Mouse (Mus musculus): ENCODE measurements around the gene Igbp1b. TPM values are rescaled to one million over a fixed set of nuclear protein-coding genes. Genes with fewer than 3 reads are reported as not detected.

Gene Igbp1b
- not detected for polyA plus RNA-seq (2012; fragmentation: generic; extraction: Trizol)

GRCm38 (mm10) chr6:138658516-138658915 lies at the start of gene Igbp1b:
Igbp1b (minus strand) TSS chr6:138658544.
- no peaks in the 10 kb centered on the region for H3K36me3 ChIP-seq (ENCODE audit: control insufficient read depth, insufficient read depth)
- no peak within 1 kb of the TSS for H3ac ChIP-seq (ENCODE audit: control insufficient read depth, insufficient read length)
- no peaks in the 10 kb centered on the region for H3K79me2 ChIP-seq (ENCODE audit: control insufficient read depth, insufficient read depth)
- no peaks in the 10 kb centered on the region for H3K27me3 ChIP-seq (ENCODE audit: control insufficient read depth, insufficient read depth, insufficient read length)
- TF ChIP-seq SRF (IDR thresholded peaks at IDR 0.05; ENCODE audit: control insufficient read depth, insufficient read length, low read depth), result no peak
- H3K4me3 ChIP-seq, result no peak within 1 kb of the TSS
- H3K4me2 ChIP-seq (ENCODE audit: low read depth), result no peak within 1 kb of the TSS

- H3K36me3 ChIP-seq (ENCODE audit: control insufficient read depth, insufficient read depth), result no peaks in the 10 kb centered on the region
- H3K4me2 ChIP-seq (ENCODE audit: low read depth), result no peak overlapping the region
- no peaks in the 10 kb centered on the region for H3K27me3 ChIP-seq (ENCODE audit: control insufficient read depth, insufficient read depth, insufficient read length)
- H3ac ChIP-seq (ENCODE audit: control insufficient read depth, insufficient read length), result no peak overlapping the region
- no peaks in the 10 kb centered on the region for H3K79me2 ChIP-seq (ENCODE audit: control insufficient read depth, insufficient read depth)
- no peak overlapping the region for H3K4me3 ChIP-seq
- TF ChIP-seq E2F4 (IDR thresholded peaks at IDR 0.05; ENCODE audit: insufficient read depth) (no peak), POLR2AphosphoS2 (IDR thresholded peaks at IDR 0.05; ENCODE audit: insufficient read length, low read depth) (no peak), CEBPB (IDR thresholded peaks at IDR 0.05; ENCODE audit: insufficient read depth, poor library complexity, severe bottlenecking) (no peak), REST (IDR thresholded peaks at IDR 0.05; ENCODE audit: insufficient read depth, insufficient read length) (no peak), TCF3 (IDR thresholded peaks at IDR 0.05; ENCODE audit: insufficient read length, low read depth) (no peak), TCF12 (IDR thresholded peaks at IDR 0.05; ENCODE audit: insufficient read depth, poor library complexity, severe bottlenecking) (no peak), SRF (IDR thresholded peaks at IDR 0.05; ENCODE audit: control insufficient read depth, insufficient read length, low read depth) (no peak), MYOG (IDR thresholded peaks at IDR 0.05; ENCODE audit: control insufficient read depth in 1 of 3, insufficient read depth in 1 of 3, insufficient read length in 2 of 3, low read depth in 2 of 3) (no peak), MYOD1 (IDR thresholded peaks at IDR 0.05; ENCODE audit: control insufficient read depth in 1 of 3, insufficient read length in 2 of 3, low read depth in 2 of 3) (no peak), POLR2A (IDR thresholded peaks at IDR 0.05; ENCODE audit: insufficient read length, low read depth) (no peak), MAX (IDR thresholded peaks at IDR 0.05; ENCODE audit: low read depth) (no peak), USF1 (IDR thresholded peaks at IDR 0.05; ENCODE audit: low read depth) (no peak)
Observed at GRCm38 (mm10) chr6:138682959-138683358, 24.6 kb upstream of the Igbp1b start.

DNA sequence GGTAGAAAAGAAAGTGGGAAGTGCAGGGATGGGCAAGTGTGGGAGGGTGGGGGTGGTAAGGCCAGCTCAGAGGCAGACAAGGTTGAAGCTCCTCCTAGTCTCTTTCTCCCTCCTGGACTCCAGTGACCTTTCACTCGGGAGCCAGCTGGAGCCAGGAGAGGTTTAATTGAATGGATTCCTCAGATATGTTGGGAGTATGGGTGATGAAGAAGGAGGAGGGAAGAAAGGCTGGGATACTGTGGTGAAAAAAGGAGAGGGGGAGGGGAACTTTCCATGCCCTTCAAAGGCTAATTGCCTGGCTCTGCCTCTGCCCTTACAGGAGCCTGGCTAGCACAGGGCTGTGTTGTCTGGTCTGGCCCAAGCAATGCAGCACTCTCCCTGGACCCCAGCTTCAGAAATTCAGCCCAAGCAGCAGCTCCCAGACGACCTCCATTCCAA lies 14.4 kb upstream of the Igbp1b start:
- H3ac ChIP-seq (ENCODE audit: control insufficient read depth, insufficient read length), result no peak overlapping the region
- H3K79me2 ChIP-seq (ENCODE audit: control insufficient read depth, insufficient read depth), result no peaks in the 10 kb centered on the region
- H3K36me3 ChIP-seq (ENCODE audit: control insufficient read depth, insufficient read depth), result no peaks in the 10 kb centered on the region
- no peak overlapping the region for H3K4me2 ChIP-seq (ENCODE audit: low read depth)
- no peaks in the 10 kb centered on the region for H3K27me3 ChIP-seq (ENCODE audit: control insufficient read depth, insufficient read depth, insufficient read length)
- TF ChIP-seq TCF12 (IDR thresholded peaks at IDR 0.05; ENCODE audit: insufficient read depth, poor library complexity, severe bottlenecking), result no peak
- no peak for TF ChIP-seq SRF (IDR thresholded peaks at IDR 0.05; ENCODE audit: control insufficient read depth, insufficient read length, low read depth)
- TF ChIP-seq MYOG (IDR thresholded peaks at IDR 0.05; ENCODE audit: control insufficient read depth in 1 of 3, insufficient read depth in 1 of 3, insufficient read length in 2 of 3, low read depth in 2 of 3), result no peak
- TF ChIP-seq MYOD1 (IDR thresholded peaks at IDR 0.05; ENCODE audit: control insufficient read depth in 1 of 3, insufficient read length in 2 of 3, low read depth in 2 of 3), result no peak
- no peak for TF ChIP-seq POLR2AphosphoS2 (IDR thresholded peaks at IDR 0.05; ENCODE audit: insufficient read length, low read depth)
- TF ChIP-seq CEBPB (IDR thresholded peaks at IDR 0.05; ENCODE audit: insufficient read depth, poor library complexity, severe bottlenecking), result no peak
- TF ChIP-seq POLR2A (IDR thresholded peaks at IDR 0.05; ENCODE audit: insufficient read length, low read depth), result no peak
- no peak for TF ChIP-seq TCF3 (IDR thresholded peaks at IDR 0.05; ENCODE audit: insufficient read length, low read depth)
- TF ChIP-seq REST (IDR thresholded peaks at IDR 0.05; ENCODE audit: insufficient read depth, insufficient read length), result no peak
- TF ChIP-seq MAX (IDR thresholded peaks at IDR 0.05; ENCODE audit: low read depth), result no peak
- H3K4me3 ChIP-seq, result no peak overlapping the region

- no peaks in the 10 kb centered on the region for H3K79me2 ChIP-seq (ENCODE audit: control insufficient read depth, insufficient read depth)
- no peak for TF ChIP-seq POLR2A (IDR thresholded peaks at IDR 0.05; ENCODE audit: insufficient read length, low read depth)
- TF ChIP-seq MYOG (IDR thresholded peaks at IDR 0.05; ENCODE audit: control insufficient read depth in 1 of 3, insufficient read depth in 1 of 3, insufficient read length in 2 of 3, low read depth in 2 of 3), result no peak
- no peak for TF ChIP-seq MYOD1 (IDR thresholded peaks at IDR 0.05; ENCODE audit: control insufficient read depth in 1 of 3, insufficient read length in 2 of 3, low read depth in 2 of 3)
- no peak for TF ChIP-seq CEBPB (IDR thresholded peaks at IDR 0.05; ENCODE audit: insufficient read depth, poor library complexity, severe bottlenecking)
- no peak for TF ChIP-seq USF1 (IDR thresholded peaks at IDR 0.05; ENCODE audit: low read depth)
- TF ChIP-seq MAX (IDR thresholded peaks at IDR 0.05; ENCODE audit: low read depth), result no peak
- no peak for TF ChIP-seq TCF12 (IDR thresholded peaks at IDR 0.05; ENCODE audit: insufficient read depth, poor library complexity, severe bottlenecking)
- H3K27me3 ChIP-seq (ENCODE audit: control insufficient read depth, insufficient read depth, insufficient read length), result no peaks in the 10 kb centered on the region
- H3ac ChIP-seq (ENCODE audit: control insufficient read depth, insufficient read length), result no peak overlapping the region
- H3K4me3 ChIP-seq, result no peak overlapping the region
- no peak overlapping the region for H3K4me2 ChIP-seq (ENCODE audit: low read depth)
- no peaks in the 10 kb centered on the region for H3K36me3 ChIP-seq (ENCODE audit: control insufficient read depth, insufficient read depth)
Observed at GRCm38 (mm10) chr6:138665416-138665815, 7.1 kb upstream of the Igbp1b start.

GRCm38 (mm10) chr6:138645604-138646003 lies 12.7 kb downstream of the Igbp1b start:
- no peaks in the 10 kb centered on the region for H3K36me3 ChIP-seq (ENCODE audit: control insufficient read depth, insufficient read depth)
- TF ChIP-seq REST (IDR thresholded peaks at IDR 0.05; ENCODE audit: insufficient read depth, insufficient read length) (no peak), POLR2AphosphoS2 (IDR thresholded peaks at IDR 0.05; ENCODE audit: insufficient read length, low read depth) (no peak), E2F4 (IDR thresholded peaks at IDR 0.05; ENCODE audit: insufficient read depth) (no peak), MYOD1 (IDR thresholded peaks at IDR 0.05; ENCODE audit: control insufficient read depth in 1 of 3, insufficient read length in 2 of 3, low read depth in 2 of 3) (no peak), USF1 (IDR thresholded peaks at IDR 0.05; ENCODE audit: low read depth) (no peak), SRF (IDR thresholded peaks at IDR 0.05; ENCODE audit: control insufficient read depth, insufficient read length, low read depth) (no peak), TCF12 (IDR thresholded peaks at IDR 0.05; ENCODE audit: insufficient read depth, poor library complexity, severe bottlenecking) (no peak), MYOG (IDR thresholded peaks at IDR 0.05; ENCODE audit: control insufficient read depth in 1 of 3, insufficient read depth in 1 of 3, insufficient read length in 2 of 3, low read depth in 2 of 3) (no peak), TCF3 (IDR thresholded peaks at IDR 0.05; ENCODE audit: insufficient read length, low read depth) (no peak), MAX (IDR thresholded peaks at IDR 0.05; ENCODE audit: low read depth) (no peak)
- H3K79me2 ChIP-seq (ENCODE audit: control insufficient read depth, insufficient read depth), result no peaks in the 10 kb centered on the region
- no peak overlapping the region for H3ac ChIP-seq (ENCODE audit: control insufficient read depth, insufficient read length)
- no peaks in the 10 kb centered on the region for H3K27me3 ChIP-seq (ENCODE audit: control insufficient read depth, insufficient read depth, insufficient read length)
- no peak overlapping the region for H3K4me3 ChIP-seq
- H3K4me2 ChIP-seq (ENCODE audit: low read depth), result no peak overlapping the region
